Mouse (Mus musculus) ES-E14 (cell line): ENCODE results near the gene Adssl1. TPM values are rescaled to one million over a fixed set of nuclear protein-coding genes. Genes with fewer than 3 reads are reported as not detected.

ENCODE experiments used
- DNase-seq: peaks from one replicate; pipeline ENCODE4 v3.0.0-alpha.2; 2013; ENCODE audit warnings: low read depth, low spot score
- H3K27ac ChIP-seq: 2 replicates; pipeline ENCODE4 v1.5.1; 2012; ENCODE audit warnings: low read depth, mild to moderate bottlenecking, low read length, moderate library complexity, mixed read lengths; ENCODE audit not compliant: poor library complexity, insufficient read depth, severe bottlenecking
- H3K36me3 ChIP-seq: 2 replicates; pipeline ENCODE4 v1.6.1; 2012; ENCODE audit warnings: mild to moderate bottlenecking, low read length, moderate library complexity, mixed read lengths; ENCODE audit not compliant: control insufficient read depth, poor library complexity, insufficient read depth, severe bottlenecking
- H3K4me1 ChIP-seq, 2 experiments: fragments of 150-350 bp in 1 of 2; sonication (generic) in 1 of 2; 2 replicates each; pipeline ENCODE4 v1.6.1; 2012; ENCODE audit warnings: low read length in 2 of 2, mild to moderate bottlenecking in 1 of 2, mixed read lengths in 1 of 2; ENCODE audit not compliant: control insufficient read depth in 2 of 2, insufficient read depth in 2 of 2, poor library complexity in 1 of 2
- H3K4me3 ChIP-seq, 2 experiments: fragments of 150-350 bp in 1 of 2; sonication (generic) in 1 of 2; 2 replicates each; pipeline ENCODE4 v1.5.1; 2012; ENCODE audit warnings: low read length in 2 of 2, low read depth in 1 of 2, mild to moderate bottlenecking in 1 of 2, mixed read lengths in 1 of 2; ENCODE audit not compliant: insufficient read depth in 1 of 2, poor library complexity in 1 of 2, severe bottlenecking in 1 of 2
- H3K9ac ChIP-seq: 2 replicates; pipeline ENCODE4 v1.6.1; 2012; ENCODE audit warnings: low read depth, mild to moderate bottlenecking, low read length, mixed read lengths; ENCODE audit not compliant: poor library complexity, insufficient read depth, severe bottlenecking
- H3K9me3 ChIP-seq: fragments of 150-350 bp; sonication (generic); 2 replicates; pipeline ENCODE4 v1.6.1; 2012; ENCODE audit warnings: low read depth, mild to moderate bottlenecking, low read length; ENCODE audit not compliant: control insufficient read depth, insufficient read depth
- CHD2 ChIP-seq: IDR thresholded peaks from 2 replicates; pipeline ENCODE4 v1.6.1; 2014; ENCODE audit warnings: mild to moderate bottlenecking, low read depth, low read length, inconsistent platforms
- HCFC1 ChIP-seq: IDR thresholded peaks from 2 replicates; pipeline ENCODE4 v1.6.1; 2012; ENCODE audit warnings: low read length, inconsistent platforms, borderline replicate concordance; ENCODE audit not compliant: insufficient read depth
- MAFK ChIP-seq: IDR thresholded peaks from 2 replicates; pipeline ENCODE4 v1.6.1; 2014; ENCODE audit warnings: mild to moderate bottlenecking, low read depth, low read length, inconsistent platforms; ENCODE audit not compliant: insufficient read depth
- ZC3H11A ChIP-seq: IDR thresholded peaks from 2 replicates; pipeline ENCODE4 v1.6.1; 2012; ENCODE audit warnings: low read depth, mild to moderate bottlenecking, inconsistent platforms, low read length, borderline replicate concordance
- ZNF384 ChIP-seq: IDR thresholded peaks from 2 replicates; pipeline ENCODE4 v1.6.1; 2012; ENCODE audit warnings: low read depth, low read length, inconsistent platforms
- in situ Hi-C, 2 experiments: fragments of 600-800 bp; cut with MboI; formaldehyde crosslinking; loops; one replicate each; pipeline ENCODE4 v1.15.1; 2025; ENCODE audit warnings: low sequenced_read_pairs in 2 of 2, inconsistent platforms in 1 of 2; ENCODE audit not compliant: unreplicated experiment in 2 of 2
- total RNA-seq: library from RNA; depleted of rRNA; stranded (reverse); fragments of 300-350 nt; gene quantifications from 2 replicates; pipeline ENCODE4 v1.2.3, GENCODE M21; 2012

Gene Adssl1
- total RNA-seq, 1 experiment: 2.4 TPM

DNA sequence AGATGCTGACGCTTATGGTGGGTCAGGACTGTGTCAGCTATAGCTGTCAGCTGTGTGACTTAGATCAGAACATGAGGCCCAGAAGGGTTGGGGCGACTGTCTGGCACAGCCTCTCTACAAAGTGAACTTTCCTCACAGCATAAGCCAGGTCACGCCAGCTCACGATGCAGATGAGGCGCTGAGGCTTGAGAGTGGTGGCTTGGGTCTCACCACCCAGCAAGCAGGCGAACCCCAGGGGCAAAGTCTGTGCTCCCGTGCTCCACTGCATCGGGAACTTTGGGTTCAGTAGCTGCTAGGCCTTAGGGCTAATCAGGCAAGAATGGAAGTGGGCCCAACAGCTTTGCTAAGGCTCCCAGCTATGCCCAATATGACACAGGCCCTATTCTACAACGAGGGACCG, 10.8 kb upstream of the Adssl1 start:
- Histone ChIP-seq H3K9ac (no peak overlapping the region), H3K36me3 (peaks cover 45% of the 10 kb centered on the region), H3K27ac (no peak overlapping the region), H3K4me1 (no peaks in the 10 kb centered on the region), H3K4me3 (no peak overlapping the region), H3K9me3 (no peaks in the 10 kb centered on the region)
- in situ Hi-C loops: no loop called here
- no peak for DNase-seq
- TF ChIP-seq MAFK: no peak
- TF ChIP-seq ZC3H11A: no peak
- TF ChIP-seq CHD2: no peak
- no peak for TF ChIP-seq ZNF384
- TF ChIP-seq HCFC1: no peak

DNA sequence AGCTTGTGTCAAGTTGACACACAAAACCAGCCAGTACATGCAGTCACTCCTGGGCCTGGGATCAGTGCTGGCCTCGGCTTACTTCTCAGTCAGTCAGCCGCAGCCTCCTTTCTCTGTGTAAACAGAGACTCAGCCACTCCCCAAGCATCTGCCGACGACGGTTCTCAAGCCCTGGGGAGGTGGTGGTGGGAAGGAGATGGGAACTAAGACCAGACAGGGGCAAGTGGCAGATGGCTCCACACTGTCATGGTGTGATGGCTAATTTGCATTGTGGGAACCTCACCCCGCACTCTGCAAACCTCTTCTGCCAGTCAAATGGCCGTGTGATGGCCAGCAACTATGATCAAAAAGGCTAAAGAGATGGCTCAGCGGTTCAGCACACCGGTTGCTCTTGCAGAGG, 3.2 kb upstream of the Adssl1 start:
- in situ Hi-C loops: loop anchor here in 1 of 2 experiments (5.0 kb wide), 1 partner anchor 59 kb away; no protein-coding TSS in a partner anchor

DNA sequence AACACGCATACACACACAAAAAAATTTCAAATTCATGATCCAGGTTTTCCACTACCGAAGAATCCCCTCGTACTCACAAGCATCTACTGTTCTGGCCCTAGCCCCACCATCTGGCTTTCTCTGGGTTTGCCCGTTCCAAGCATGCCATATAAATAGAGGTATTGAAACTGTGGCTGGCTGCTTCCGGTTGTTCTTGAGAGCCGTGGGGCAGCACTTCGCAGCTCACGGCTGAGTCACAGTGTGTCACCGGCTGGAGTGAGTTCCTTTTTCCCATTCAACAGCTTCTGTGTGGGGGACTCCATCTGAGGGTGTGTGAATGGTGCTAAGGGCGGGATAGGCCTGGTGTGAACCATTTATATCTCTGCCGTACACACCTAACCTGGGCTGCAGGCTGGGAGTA, 2.7 kb upstream of the Adssl1 start:
- H3K4me3 ChIP-seq: no peak overlapping the region
- no peak overlapping the region for H3K27ac ChIP-seq
- H3K9ac ChIP-seq: no peak overlapping the region
- peaks cover 4% of the 10 kb centered on the region; the same call in 1 of the 2 replicates for H3K36me3 ChIP-seq
- in situ Hi-C loops: loop anchor here in 1 of 2 experiments (5.0 kb wide), 1 partner anchor 60 kb away; no protein-coding TSS in a partner anchor
- peaks cover 3 to 21% of the 10 kb centered on the region in 2 experiments; a peak in 1 of 4 replicates for H3K4me1 ChIP-seq
- H3K9me3 ChIP-seq: no peaks in the 10 kb centered on the region
- no peak for TF ChIP-seq ZNF384
- DNase-seq: no peak

More for the DNA sequence above, 3.2 kb upstream of the Adssl1 start:
- Histone ChIP-seq H3K27ac (no peak overlapping the region), H3K9me3 (no peaks in the 10 kb centered on the region), H3K4me1 (peaks cover 3 to 21% of the 10 kb centered on the region in 2 experiments; a peak in 1 of 4 replicates), H3K36me3 (peaks cover 9% of the 10 kb centered on the region; the same call in 1 of the 2 replicates), H3K9ac (no peak overlapping the region), H3K4me3 (no peak overlapping the region)
- no peak for TF ChIP-seq ZNF384
- no peak for TF ChIP-seq CHD2
- TF ChIP-seq HCFC1: no peak
- no peak for TF ChIP-seq MAFK
- TF ChIP-seq ZC3H11A: no peak
- DNase-seq: no peak

DNA sequence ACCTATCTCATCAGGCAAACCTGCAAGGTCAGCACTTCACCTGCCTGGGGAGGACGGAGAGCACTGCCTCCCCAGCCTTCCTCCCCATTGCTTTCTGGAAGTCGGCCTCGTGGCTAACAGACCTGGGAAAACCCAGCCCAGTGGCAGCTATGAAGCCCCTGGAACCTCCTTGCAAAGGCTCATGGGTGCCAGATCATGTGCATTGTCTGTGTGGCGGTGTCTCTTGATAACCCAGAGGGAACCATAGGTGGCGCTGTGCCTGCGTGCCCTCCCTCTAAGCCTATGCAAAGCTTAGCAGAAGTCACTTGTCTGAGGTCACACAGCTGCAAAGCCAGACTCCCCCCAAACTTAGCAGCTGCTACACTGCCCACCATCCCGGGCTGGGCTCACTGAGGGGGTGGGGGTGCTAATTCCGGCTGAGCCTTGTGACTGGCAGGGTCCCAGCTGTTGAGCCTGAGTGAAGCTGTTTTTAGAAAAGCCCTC, 1.9 kb upstream of the Adssl1 start:
- TF ChIP-seq ZC3H11A (no peak), MAFK (peak; percentile 88), CHD2 (no peak), HCFC1 (0 out of 2 replicates have a peak, but pooled peaks have one; percentile 35), ZNF384 (no peak)
- H3K27ac ChIP-seq: no peak overlapping the region
- H3K4me3 ChIP-seq: no peak overlapping the region
- in situ Hi-C loops: loop anchor here in 1 of 2 experiments (5.0 kb wide), 1 partner anchor 61 kb away; no protein-coding TSS in a partner anchor
- H3K9me3 ChIP-seq: no peaks in the 10 kb centered on the region
- peaks cover 3 to 21% of the 10 kb centered on the region in 2 experiments; a peak in 1 of 4 replicates for H3K4me1 ChIP-seq
- peak; percentile 81 for DNase-seq
- H3K9ac ChIP-seq: no peak overlapping the region
- no peaks in the 10 kb centered on the region for H3K36me3 ChIP-seq
